Mouse (Mus musculus) erythroblast, embryonic 14.5 days (primary cell): ENCODE measurements around the gene Adamtsl4. TPM values are rescaled to one million over a fixed set of nuclear protein-coding genes. Genes with fewer than 3 reads are reported as not detected.

Experiments
- H3K27me3 ChIP-seq: 2 replicates; pipeline ENCODE4 v1.6.1; 2012; ENCODE audit warnings: inconsistent platforms; ENCODE audit not compliant: control insufficient read depth
- H3K36me3 ChIP-seq: 2 replicates; pipeline ENCODE4 v1.6.1; 2012; ENCODE audit warnings: mild to moderate bottlenecking, inconsistent platforms; ENCODE audit not compliant: control insufficient read depth
- H3K4me1 ChIP-seq: 2 replicates; pipeline ENCODE4 v1.6.1; 2012; ENCODE audit warnings: inconsistent platforms; ENCODE audit not compliant: control insufficient read depth
- H3K4me3 ChIP-seq: replicated peaks from 2 replicates; pipeline ENCODE3; 2012; ENCODE audit warnings: moderate library complexity, mild to moderate bottlenecking, inconsistent platforms
- H3K9me3 ChIP-seq: 2 replicates; pipeline ENCODE4 v1.6.1; 2012; ENCODE audit warnings: low read length, inconsistent platforms, mixed read lengths; ENCODE audit not compliant: control insufficient read depth
- GATA1 ChIP-seq: IDR thresholded peaks from 2 replicates; pipeline ENCODE4 v1.6.1; 2012; ENCODE audit warnings: low read length, inconsistent platforms, mixed read lengths
- TAL1 ChIP-seq: IDR thresholded peaks from 3 replicates; pipeline ENCODE4 v1.6.1; 2012; ENCODE audit warnings: low read length, inconsistent platforms, mixed read lengths
- polyA plus RNA-seq: library from polyadenylated mRNA; stranded (reverse); fragments of >175 nt; gene quantifications from 2 replicates; pipeline ENCODE4 v1.2.3, GENCODE M21; 2012

The Adamtsl4 gene
- polyA plus RNA-seq, 1 experiment = 0.22 TPM

DNA sequence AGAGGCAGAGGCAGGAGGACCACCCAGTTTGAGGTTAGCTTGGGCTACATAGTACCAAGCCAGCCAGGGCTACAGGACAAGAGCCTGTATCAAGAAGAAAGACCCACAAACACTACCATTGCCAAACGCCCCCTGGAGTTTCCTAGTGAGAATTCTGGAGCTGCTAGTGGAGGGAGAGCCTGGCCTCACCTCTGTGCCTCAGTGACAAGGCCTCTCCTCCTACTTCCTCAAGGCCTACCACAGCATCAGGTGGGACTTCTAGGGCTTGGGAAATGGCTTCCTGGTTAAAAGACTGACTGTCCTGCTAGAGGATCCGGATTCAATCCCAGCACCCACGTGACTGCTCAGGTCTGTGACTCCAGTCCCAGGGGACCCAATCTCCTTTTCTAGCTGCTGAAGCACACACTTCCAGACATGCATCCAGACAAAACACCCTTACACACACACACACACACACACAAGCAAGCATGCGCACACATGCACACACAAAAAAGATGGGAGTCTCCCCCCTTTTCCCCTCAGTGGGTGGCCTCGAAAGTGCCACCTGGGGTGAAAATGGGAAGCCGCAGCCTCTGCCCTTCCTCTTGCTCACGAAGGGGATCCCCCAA lies 35.4 kb downstream of the Adamtsl4 start:
- Histone ChIP-seq H3K4me1 (peaks cover 36% of the 10 kb centered on the region), H3K4me3 (no peak overlapping the region)

GRCm38 (mm10) chr3:95651391-95652203 lies 36.1 kb downstream of the Adamtsl4 start:
- Histone ChIP-seq H3K27me3 (no peaks in the 10 kb centered on the region), H3K36me3 (peaks cover 7% of the 10 kb centered on the region), H3K9me3 (no peaks in the 10 kb centered on the region), H3K4me1 (peaks cover 29% of the 10 kb centered on the region), H3K4me3 (no peak overlapping the region)
- no peak for TF ChIP-seq GATA1
- TF ChIP-seq TAL1 = no peak

More for the DNA sequence above, 35.4 kb downstream of the Adamtsl4 start:
- Histone ChIP-seq H3K9me3 (no peaks in the 10 kb centered on the region), H3K27me3 (no peaks in the 10 kb centered on the region), H3K36me3 (peaks cover 10% of the 10 kb centered on the region)
- TF ChIP-seq GATA1 (no peak), TAL1 (no peak)

GRCm38 (mm10) chr3:95651033-95651373 lies 36.7 kb downstream of the Adamtsl4 start:
- Histone ChIP-seq H3K27me3 (no peaks in the 10 kb centered on the region), H3K36me3 (peaks cover 11% of the 10 kb centered on the region), H3K9me3 (no peaks in the 10 kb centered on the region), H3K4me1 (peaks cover 30% of the 10 kb centered on the region), H3K4me3 (no peak overlapping the region)
- TF ChIP-seq GATA1 (no peak), TAL1 (no peak)

DNA sequence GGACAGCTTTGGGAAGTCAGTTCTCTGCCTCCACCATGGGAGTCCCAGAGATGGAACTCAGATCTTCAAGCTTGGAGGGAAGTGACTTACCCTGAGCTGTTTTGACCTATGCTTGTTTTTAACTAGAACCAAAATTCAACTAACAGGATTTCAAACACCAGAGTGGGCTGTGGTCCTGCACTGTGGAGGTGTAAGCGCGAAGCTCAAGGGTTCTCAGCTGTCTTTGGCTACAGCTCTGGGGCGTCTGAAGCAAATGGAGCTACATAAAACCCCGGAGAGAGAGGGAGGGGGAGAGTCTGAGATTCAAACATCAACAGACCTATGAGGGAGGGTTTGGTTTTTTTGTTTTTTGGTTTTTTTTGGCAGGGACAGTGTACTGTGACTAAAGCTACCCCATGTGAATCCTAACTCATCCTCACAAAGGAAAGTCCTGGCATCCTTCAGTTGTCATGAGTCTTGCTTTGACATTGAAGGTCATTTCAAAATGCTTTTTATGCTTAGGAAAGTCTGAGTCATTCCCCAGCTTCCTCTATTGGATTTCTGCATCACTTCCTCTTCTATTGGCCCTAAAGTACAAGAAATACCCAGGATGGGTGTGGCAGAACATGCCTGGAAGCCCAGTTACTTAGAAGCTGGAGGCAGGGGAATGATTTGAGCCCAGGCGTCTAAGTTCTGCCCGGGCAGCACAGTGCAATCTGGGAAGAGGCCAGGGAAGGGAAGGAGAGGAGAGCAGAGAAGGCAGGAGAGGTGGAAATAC lies 37.3 kb downstream of the Adamtsl4 start:
- Histone ChIP-seq H3K9me3 (no peaks in the 10 kb centered on the region), H3K36me3 (peaks cover 10% of the 10 kb centered on the region), H3K4me1 (peaks cover 34% of the 10 kb centered on the region), H3K27me3 (no peaks in the 10 kb centered on the region), H3K4me3 (no peak overlapping the region)
- TF ChIP-seq TAL1 (no peak), GATA1 (no peak)

- no peak for TF ChIP-seq GATA1
- TF ChIP-seq TAL1 = no peak
- Histone ChIP-seq H3K27me3 (no peaks in the 10 kb centered on the region), H3K4me1 (peaks cover 52% of the 10 kb centered on the region), H3K4me3 (no peak overlapping the region), H3K36me3 (peaks cover 17% of the 10 kb centered on the region), H3K9me3 (no peaks in the 10 kb centered on the region)
Observed at GRCm38 (mm10) chr3:95648016-95648415, 39.7 kb downstream of the Adamtsl4 start.

- TF ChIP-seq TAL1 = no peak
- TF ChIP-seq GATA1 = no peak
- Histone ChIP-seq H3K4me3 (no peak overlapping the region), H3K4me1 (peaks cover 50% of the 10 kb centered on the region)
Observed at GRCm38 (mm10) chr3:95645313-95646235, 42.1 kb downstream of the Adamtsl4 start.

DNA sequence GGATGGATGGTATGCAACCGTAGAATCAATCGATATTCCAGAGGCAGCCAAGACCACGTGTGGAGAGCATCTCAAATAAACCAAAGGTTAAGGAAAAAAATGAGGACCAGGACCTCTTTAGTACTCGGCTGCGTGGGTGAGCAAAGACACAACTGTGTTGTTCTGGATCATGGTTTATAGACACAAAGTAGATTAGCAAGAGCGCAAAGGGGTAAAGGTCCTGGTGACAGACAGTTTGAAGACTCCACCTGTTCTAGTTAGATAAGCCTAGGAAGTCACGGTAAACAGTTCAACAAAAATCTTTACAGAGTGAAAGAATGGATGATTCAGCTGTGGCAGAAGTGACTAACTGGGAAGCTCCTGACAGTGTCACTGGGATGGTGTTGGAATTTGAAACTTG lies 44.6 kb downstream of the Adamtsl4 start:
- no peak overlapping the region for H3K4me3 ChIP-seq
- H3K36me3 ChIP-seq = peaks cover 60% of the 10 kb centered on the region
- no peaks in the 10 kb centered on the region for H3K27me3 ChIP-seq
- no peaks in the 10 kb centered on the region for H3K9me3 ChIP-seq
- peaks cover 70% of the 10 kb centered on the region for H3K4me1 ChIP-seq
- TF ChIP-seq TAL1 (peak; percentile 58; the same call in 2 of the 3 replicates), GATA1 (0 out of 2 replicates have a peak, but pooled peaks have one; percentile 9)

More at GRCm38 (mm10) chr3:95645313-95646235, 42.1 kb downstream of the Adamtsl4 start:
- peaks cover 36% of the 10 kb centered on the region for H3K36me3 ChIP-seq
- H3K27me3 ChIP-seq = no peaks in the 10 kb centered on the region
- H3K9me3 ChIP-seq = no peaks in the 10 kb centered on the region

DNA sequence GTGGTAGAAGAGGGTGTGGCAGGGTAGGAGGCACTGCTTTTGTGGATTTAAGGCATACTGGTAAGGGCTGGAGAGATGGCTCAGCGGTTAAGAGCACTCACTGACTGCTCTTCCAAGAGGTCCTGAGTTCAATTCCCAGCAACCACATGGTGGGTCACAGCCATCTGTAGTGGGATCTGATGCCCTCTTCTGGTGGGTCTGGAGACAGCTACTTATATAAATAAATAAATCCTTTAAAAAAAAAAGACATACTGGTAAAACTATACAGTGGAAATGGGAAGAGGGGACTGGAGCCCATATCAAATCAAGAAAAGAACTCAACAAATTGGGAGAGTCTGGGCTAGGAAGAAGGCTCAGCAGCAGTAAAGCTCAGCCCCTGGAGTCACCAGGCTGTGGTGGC lies 48.0 kb downstream of the Adamtsl4 start:
- Histone ChIP-seq H3K36me3 (peaks cover 83% of the 10 kb centered on the region), H3K4me3 (no peak overlapping the region), H3K27me3 (no peaks in the 10 kb centered on the region), H3K9me3 (no peaks in the 10 kb centered on the region), H3K4me1 (peaks cover 70% of the 10 kb centered on the region)
- TF ChIP-seq GATA1 = no peak
- TF ChIP-seq TAL1 = no peak
